Mouse (Mus musculus) heart, adult 2 months (tissue): ENCODE measurements around the gene Mas1. TPM values are rescaled to one million over a fixed set of nuclear protein-coding genes. Genes with fewer than 3 reads are reported as not detected.

Source experiments
- DNase-seq, 2 experiments: peaks; one replicate each; pipeline ENCODE4 v3.0.0; 2021
- H3K27ac ChIP-seq: fragments of 200-600 bp; 2 replicates; pipeline ENCODE4 v1.8.1; 2022
- H3K27me3 ChIP-seq: fragments of 200-500 bp; 2 replicates; pipeline ENCODE4 v1.6.1; 2012; ENCODE audit warnings: mild to moderate bottlenecking, low read length, inconsistent platforms, mixed read lengths; ENCODE audit not compliant: control insufficient read depth, insufficient read depth
- H3K36me3 ChIP-seq: fragments of 200-500 bp; 2 replicates; pipeline ENCODE4 v1.6.1; 2012; ENCODE audit warnings: low read length, inconsistent platforms; ENCODE audit not compliant: control insufficient read depth, insufficient read depth
- H3K4me1 ChIP-seq: fragments of 200-500 bp; 2 replicates; pipeline ENCODE4 v1.6.1; 2011; ENCODE audit warnings: low read length; ENCODE audit not compliant: control insufficient read depth, insufficient read depth
- H3K4me3 ChIP-seq: fragments of 200-600 bp; 2 replicates; pipeline ENCODE4 v1.8.1; 2022
- H3K79me2 ChIP-seq: fragments of 200-500 bp; replicated peaks from 2 replicates; pipeline ENCODE4 v1.6.1; 2012; ENCODE audit warnings: mild to moderate bottlenecking, inconsistent platforms, low read length, moderate library complexity, mixed read lengths; ENCODE audit not compliant: control insufficient read depth, insufficient read depth
- H3K9ac ChIP-seq: fragments of 200-500 bp; 2 replicates; pipeline ENCODE4 v1.6.1; 2012; ENCODE audit warnings: low read depth, mild to moderate bottlenecking, control low read depth, inconsistent platforms, low read length, mixed read lengths
- CTCF ChIP-seq: fragments of 200-600 bp; IDR thresholded peaks from 2 replicates; pipeline ENCODE4 v1.8.1; 2022; ENCODE audit warnings: antibody characterized with exemption, mild to moderate bottlenecking, moderate library complexity
- EP300 ChIP-seq: fragments of 200-500 bp; IDR thresholded peaks from 2 replicates; pipeline ENCODE4 v1.6.1; 2011; ENCODE audit warnings: low read depth, low read length, control low read depth; ENCODE audit not compliant: insufficient read depth
- POLR2A ChIP-seq: fragments of 200-500 bp; IDR thresholded peaks from 2 replicates; pipeline ENCODE4 v1.6.1; 2011; ENCODE audit warnings: mild to moderate bottlenecking, low read depth, low read length, control low read depth; ENCODE audit not compliant: insufficient read depth
- WGBS: fragments of 180-500 bp; shearing (Covaris S2); methylation state at CpG from one replicate; pipeline ENCODE4 v1.1.7; 2018; 5-methylcytosine and 5-hydroxymethylcytosine counted together
- intact Hi-C: fragments of 180-260 bp; cut with DNase I; formaldehyde crosslinking; loops from one replicate; pipeline ENCODE4 v1.15.1; 2025
- polyA plus RNA-seq: library from polyadenylated mRNA; depleted of rRNA; stranded (reverse); fragments of >200 nt; gene quantifications from 2 replicates; pipeline ENCODE4 v1.2.3, GENCODE M21; 2012
- total RNA-seq, 2 experiments: library from RNA; stranded (reverse); gene quantifications; 2 replicates each; pipeline ENCODE4 v1.2.3; 2021

The Mas1 gene
- total and polyA plus RNA-seq, 3 experiments: 0.68 to 1.6 (median 1.0) TPM

GRCm38 (mm10) chr17:12845862-12846261 lies 22.1 kb downstream of the Mas1 start:
- no peaks in the 10 kb centered on the region for H3K27me3 ChIP-seq
- 52% methylated on average over 5 of the region's 5 CpGs for WGBS
- H3K4me1 ChIP-seq: no peaks in the 10 kb centered on the region
- DNase-seq: no peak
- no peak for TF ChIP-seq POLR2A
- TF ChIP-seq CTCF: no peak
- TF ChIP-seq EP300: no peak
- no peaks in the 10 kb centered on the region for H3K36me3 ChIP-seq
- intact Hi-C loops: no loop called here
- H3K79me2 ChIP-seq: no peaks in the 10 kb centered on the region
- no peak overlapping the region for H3K9ac ChIP-seq
- no peak overlapping the region for H3K27ac ChIP-seq
- H3K4me3 ChIP-seq: no peak overlapping the region

GRCm38 (mm10) chr17:12844540-12844939 lies 23.4 kb downstream of the Mas1 start:
- no peak for DNase-seq
- Histone ChIP-seq H3K79me2 (no peaks in the 10 kb centered on the region), H3K27me3 (no peaks in the 10 kb centered on the region), H3K4me3 (no peak overlapping the region), H3K27ac (no peak overlapping the region), H3K4me1 (no peaks in the 10 kb centered on the region), H3K9ac (no peak overlapping the region), H3K36me3 (no peaks in the 10 kb centered on the region)
- 75% methylated on average over 4 of the region's 4 CpGs for WGBS
- no peak for TF ChIP-seq CTCF
- TF ChIP-seq POLR2A: no peak
- TF ChIP-seq EP300: no peak
- intact Hi-C loops: no loop called here

GRCm38 (mm10) chr17:12843826-12844225 lies 24.1 kb downstream of the Mas1 start:
- H3K4me1 ChIP-seq: no peaks in the 10 kb centered on the region
- no peak overlapping the region for H3K27ac ChIP-seq
- 79% methylated on average over 6 of the region's 6 CpGs for WGBS
- H3K27me3 ChIP-seq: no peaks in the 10 kb centered on the region
- intact Hi-C loops: no loop called here
- H3K79me2 ChIP-seq: no peaks in the 10 kb centered on the region
- peak in 1 of 2 experiments; percentile 1 for DNase-seq
- H3K9ac ChIP-seq: no peak overlapping the region
- TF ChIP-seq POLR2A (no peak), EP300 (no peak), CTCF (no peak)
- no peaks in the 10 kb centered on the region for H3K36me3 ChIP-seq
- no peak overlapping the region for H3K4me3 ChIP-seq

GRCm38 (mm10) chr17:12839475-12840267 lies 28.3 kb downstream of the Mas1 start:
- H3K4me3 ChIP-seq: no peak overlapping the region
- no peak overlapping the region for H3K9ac ChIP-seq
- TF ChIP-seq CTCF (no peak), POLR2A (no peak), EP300 (no peak)
- H3K4me1 ChIP-seq: no peaks in the 10 kb centered on the region
- no peaks in the 10 kb centered on the region for H3K79me2 ChIP-seq
- intact Hi-C loops: no loop called here
- DNase-seq: peak in 1 of 2 experiments; percentile 6
- no peak overlapping the region for H3K27ac ChIP-seq
- H3K27me3 ChIP-seq: no peaks in the 10 kb centered on the region
- H3K36me3 ChIP-seq: no peaks in the 10 kb centered on the region
- 73% methylated on average over 10 of the region's 10 CpGs for WGBS

GRCm38 (mm10) chr17:12835738-12836137 lies 32.2 kb downstream of the Mas1 start:
- no peak for DNase-seq
- no peak overlapping the region for H3K27ac ChIP-seq
- H3K4me1 ChIP-seq: peaks cover 2% of the 10 kb centered on the region; the same call in 1 of the 2 replicates
- 84% methylated on average over 5 of the region's 5 CpGs for WGBS
- no peak for TF ChIP-seq EP300
- no peak overlapping the region for H3K9ac ChIP-seq
- no peaks in the 10 kb centered on the region for H3K27me3 ChIP-seq
- H3K4me3 ChIP-seq: no peak overlapping the region
- intact Hi-C loops: no loop called here
- no peaks in the 10 kb centered on the region for H3K36me3 ChIP-seq
- no peaks in the 10 kb centered on the region for H3K79me2 ChIP-seq

- Histone ChIP-seq H3K4me1 (peaks cover 2% of the 10 kb centered on the region; the same call in 1 of the 2 replicates), H3K4me3 (no peak overlapping the region), H3K27me3 (no peaks in the 10 kb centered on the region), H3K36me3 (no peaks in the 10 kb centered on the region), H3K9ac (no peak overlapping the region), H3K79me2 (no peaks in the 10 kb centered on the region), H3K27ac (no peak overlapping the region)
- DNase-seq: peak in 1 of 2 experiments; percentile 12
- 53% methylated on average over 3 of the region's 3 CpGs for WGBS
- TF ChIP-seq EP300 (no peak), CTCF (no peak), POLR2A (no peak)
- intact Hi-C loops: no loop called here
These were observed 33.1 kb downstream of the Mas1 start for GRCm38 (mm10) chr17:12834826-12835225.
